ENCODE assay signal across 8 mouse cellular contexts in the genomic region with DNA sequence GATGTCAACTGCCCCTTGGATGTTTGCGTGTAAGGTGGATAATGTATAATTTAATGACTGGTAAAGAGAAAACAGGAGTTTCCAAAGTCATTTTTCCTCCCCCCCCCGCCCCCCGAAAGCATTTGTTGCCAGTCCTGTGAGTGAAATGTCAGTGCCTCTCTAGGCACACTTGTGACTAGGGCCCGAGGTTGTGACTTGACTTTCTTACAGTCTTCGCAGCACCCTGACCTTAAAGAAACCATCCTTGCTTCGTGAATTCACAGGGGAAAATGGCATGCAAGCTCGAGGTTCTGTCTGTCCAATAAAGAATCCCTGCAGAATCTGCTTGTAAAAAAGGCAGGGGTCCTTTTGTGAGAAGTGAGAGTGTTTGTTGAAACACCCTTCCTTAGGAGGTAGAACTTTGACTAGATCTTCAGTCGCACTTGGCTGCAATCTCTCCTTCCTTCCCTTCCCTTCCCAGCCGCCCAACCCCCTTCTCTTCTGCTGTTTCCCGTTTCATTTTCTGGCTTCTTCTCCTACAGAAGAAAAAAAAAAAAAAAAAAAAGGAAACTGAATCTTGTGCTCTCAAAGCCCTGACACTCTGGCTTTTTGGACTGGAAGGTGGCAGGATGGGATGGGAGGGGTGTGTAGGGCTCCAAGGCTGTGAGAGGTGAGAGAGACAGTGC. TPM values are rescaled to one million over a fixed set of nuclear protein-coding genes. Genes with fewer than 3 reads are reported as not detected.
DNase-seq lines count a peak whose midpoint lies in the region; ATAC-seq and TF ChIP-seq lines count a peak whose summit lies in the region.

No protein-coding gene starts in this region.

- peak overlapping the region; percentile 78 for H3K4me2 ChIP-seq in forebrain, postnatal 0 days (ENCODE audit: low read depth)
- peak overlapping the region; percentile 70 for H3K4me2 ChIP-seq in hindbrain, embryonic 16.5 days (ENCODE audit: low read length)
- peak overlapping the region; percentile 94 for H3K4me2 ChIP-seq in liver, embryonic 13.5 days
- peak overlapping the region; percentile 82 for H3K4me2 ChIP-seq in neural tube, embryonic 13.5 days

- no peaks in the 10 kb centered on the region for H3K9me3 ChIP-seq in forebrain, postnatal 0 days (ENCODE audit: low read length)
- no peaks in the 10 kb centered on the region for H3K9me3 ChIP-seq in hindbrain, embryonic 16.5 days (ENCODE audit: control insufficient read depth, low read length)
- no peaks in the 10 kb centered on the region for H3K9me3 ChIP-seq in liver, embryonic 13.5 days (replicated peaks)
- no peaks in the 10 kb centered on the region for H3K9me3 ChIP-seq in neural tube, embryonic 13.5 days

- 0 out of 2 replicates have a peak, but pooled peaks cover 6% of the 10 kb centered on the region for H3K36me3 ChIP-seq in forebrain, postnatal 0 days (ENCODE audit: insufficient read depth)
- peaks cover 2% of the 10 kb centered on the region; the same call in 1 of the 2 replicates for H3K36me3 ChIP-seq in hindbrain, embryonic 16.5 days (ENCODE audit: control insufficient read depth, insufficient read depth, low read length)
- H3K36me3 ChIP-seq in liver, embryonic 13.5 days, result peaks cover 7% of the 10 kb centered on the region
- H3K36me3 ChIP-seq in neural tube, embryonic 13.5 days, result peaks cover 5% of the 10 kb centered on the region; the same call in 1 of the 2 replicates

- no peak overlapping the region for H3K4me3 ChIP-seq in forebrain, postnatal 0 days (ENCODE audit: low read depth, low read length)
- no peak overlapping the region; the same call in 1 of the 2 replicates for H3K4me3 ChIP-seq in hindbrain, embryonic 16.5 days (ENCODE audit: low read length)
- peak overlapping the region; percentile 80 for H3K4me3 ChIP-seq in liver, embryonic 13.5 days (replicated peaks)
- peak overlapping the region; percentile 75; the same call in 1 of the 2 replicates for H3K4me3 ChIP-seq in neural tube, embryonic 13.5 days

- peak; percentile 39 for DNase-seq in CD4-positive, CD25-positive, alpha-beta regulatory T cell, adult 2 months (ENCODE audit: low read depth, low spot score)
- peak; percentile 65 for DNase-seq in NIH3T3 (ENCODE audit: low read depth)
- DNase-seq in forebrain, postnatal 0 days, result no peak
- DNase-seq in liver, embryonic 13.5 days, result no peak
- DNase-seq in urinary bladder, postnatal 10 days (ENCODE audit: low spot score), result no peak

- no peak overlapping the region for H3K9ac ChIP-seq in forebrain, postnatal 0 days
- H3K9ac ChIP-seq in hindbrain, embryonic 16.5 days (ENCODE audit: low read depth, low read length), result no peak overlapping the region
- H3K9ac ChIP-seq in liver, embryonic 13.5 days, result peak overlapping the region; percentile 91
- H3K9ac ChIP-seq in neural tube, embryonic 13.5 days, result peak overlapping the region; percentile 88

- no peaks in the 10 kb centered on the region for H3K27me3 ChIP-seq in forebrain, postnatal 0 days (ENCODE audit: insufficient read depth, low read length)
- H3K27me3 ChIP-seq in hindbrain, embryonic 16.5 days (replicated peaks; ENCODE audit: control insufficient read depth, insufficient read depth, low read length), result no peaks in the 10 kb centered on the region
- H3K27me3 ChIP-seq in liver, embryonic 13.5 days, result no peaks in the 10 kb centered on the region
- no peaks in the 10 kb centered on the region for H3K27me3 ChIP-seq in neural tube, embryonic 13.5 days

- ATAC-seq in CD4-positive, CD25-positive, alpha-beta regulatory T cell, adult 4 months, result no peak
- no peak for ATAC-seq in forebrain, postnatal 0 days
- ATAC-seq in hindbrain, embryonic 16.5 days, result no peak
- no peak for ATAC-seq in liver, embryonic 13.5 days (ENCODE audit: low read depth)
- ATAC-seq in neural tube, embryonic 13.5 days (ENCODE audit: low read depth), result no peak

- 45% methylated on average over 10 of the region's 10 CpGs for WGBS in forebrain, postnatal 0 days
- 38% methylated on average over 10 of the region's 10 CpGs for WGBS in hindbrain, embryonic 16.5 days
- 4% methylated on average over 10 of the region's 10 CpGs for WGBS in liver, embryonic 13.5 days (ENCODE audit: insufficient replicate concordance)
- WGBS in neural tube, embryonic 13.5 days, result 39% methylated on average over 10 of the region's 10 CpGs

- peaks cover 25% of the 10 kb centered on the region for H3K4me1 ChIP-seq in forebrain, postnatal 0 days (ENCODE audit: insufficient read depth)
- H3K4me1 ChIP-seq in hindbrain, embryonic 16.5 days (ENCODE audit: control insufficient read depth, insufficient read depth, low read depth, low read length), result peaks cover 30% of the 10 kb centered on the region
- peaks cover 87% of the 10 kb centered on the region for H3K4me1 ChIP-seq in liver, embryonic 13.5 days (replicated peaks)
- peaks cover 76% of the 10 kb centered on the region for H3K4me1 ChIP-seq in neural tube, embryonic 13.5 days (replicated peaks)

- no peak for TF ChIP-seq CTCF in forebrain, postnatal 0 days (IDR thresholded peaks at IDR 0.05; ENCODE audit: low read depth)

- peak overlapping the region; percentile 54; the same call in 1 of the 2 replicates for H3K27ac ChIP-seq in forebrain, postnatal 0 days (ENCODE audit: low read depth, low read length)
- H3K27ac ChIP-seq in hindbrain, embryonic 16.5 days (ENCODE audit: low read depth, low read length), result peak overlapping the region; percentile 98
- peak overlapping the region; percentile 98 for H3K27ac ChIP-seq in liver, embryonic 13.5 days
- H3K27ac ChIP-seq in neural tube, embryonic 13.5 days (replicated peaks), result peak overlapping the region; percentile 97

RNA-seq across cellular contexts. Expression of gene Pigv, which starts 1.4 kb away (rescaled TPM):
- polyA plus RNA-seq in CD4-positive, CD25-positive, alpha-beta regulatory T cell, adult 4 months (2017; shearing (Covaris generic)), result 10 to 100 TPM; 14.3 to 16.3 TPM
- total RNA-seq in forebrain, postnatal 0 days (2014; rRNA removed), result 9.5 and 12.0 TPM in 2 replicates
- polyA plus RNA-seq in forebrain, postnatal 0 days (2015; fragmentation: Nextera tagmentation; extraction: Ambion mirVana), result 9.2 and 12.5 TPM in 2 replicates
- 14.1 and 15.9 TPM in 2 replicates for polyA plus RNA-seq in hindbrain, embryonic 16.5 days (2015; fragmentation: Nextera tagmentation; extraction: Ambion mirVana)
- 5.8 and 7.3 TPM in 2 replicates for polyA plus RNA-seq in liver, embryonic 13.5 days (2015; fragmentation: Nextera tagmentation; extraction: Ambion mirVana)
- 12.3 and 14.2 TPM in 2 replicates for polyA plus RNA-seq in neural tube, embryonic 13.5 days (2015; fragmentation: Nextera tagmentation; extraction: Ambion mirVana)

RNA-seq across cellular contexts. Expression of gene Zdhhc18, which starts 23.8 kb away (rescaled TPM):
- 10 to 100 TPM; 20.2 to 22.3 TPM for polyA plus RNA-seq in CD4-positive, CD25-positive, alpha-beta regulatory T cell, adult 4 months (2017; shearing (Covaris generic))
- total RNA-seq in forebrain, postnatal 0 days (2014; rRNA removed), result 14.8 and 21.2 TPM in 2 replicates
- 9.3 and 9.6 TPM in 2 replicates for polyA plus RNA-seq in forebrain, postnatal 0 days (2015; fragmentation: Nextera tagmentation; extraction: Ambion mirVana)
- polyA plus RNA-seq in hindbrain, embryonic 16.5 days (2015; fragmentation: Nextera tagmentation; extraction: Ambion mirVana), result 3.6 and 3.7 TPM in 2 replicates
- polyA plus RNA-seq in liver, embryonic 13.5 days (2015; fragmentation: Nextera tagmentation; extraction: Ambion mirVana), result 1.0 and 1.1 TPM in 2 replicates
- 2.8 and 4.3 TPM in 2 replicates for polyA plus RNA-seq in neural tube, embryonic 13.5 days (2015; fragmentation: Nextera tagmentation; extraction: Ambion mirVana)

Comparison
In these comparisons a context has a peak if more than half of its experiments do, and no peak if none do; other contexts are left out.
1. DNase-seq: peak in CD4-positive, CD25-positive, alpha-beta regulatory T cell, adult 2 months (single experiment) and NIH3T3 (single experiment); none in forebrain, postnatal 0 days (single experiment), liver, embryonic 13.5 days (single experiment) and urinary bladder, postnatal 10 days (single experiment).
2. H3K4me3 ChIP-seq: peak in liver, embryonic 13.5 days (single experiment) and neural tube, embryonic 13.5 days (single experiment); none in forebrain, postnatal 0 days (single experiment) and hindbrain, embryonic 16.5 days (single experiment).
3. H3K9ac ChIP-seq: peak in liver, embryonic 13.5 days (single experiment) and neural tube, embryonic 13.5 days (single experiment); none in forebrain, postnatal 0 days (single experiment) and hindbrain, embryonic 16.5 days (single experiment).
4. Peak in every context shown above with its lines, with median percentiles within 50 percentile points of each other: H3K27ac ChIP-seq and H3K4me2 ChIP-seq.